Mouse (Mus musculus): ENCODE measurements at regions not wholly inside any gene's neighbourhood (a gene's known extent, or its start where the extent isn't known, plus 50 kb on each side); places are given as distances from the start of the nearest gene placed in this dataset.

DNA sequence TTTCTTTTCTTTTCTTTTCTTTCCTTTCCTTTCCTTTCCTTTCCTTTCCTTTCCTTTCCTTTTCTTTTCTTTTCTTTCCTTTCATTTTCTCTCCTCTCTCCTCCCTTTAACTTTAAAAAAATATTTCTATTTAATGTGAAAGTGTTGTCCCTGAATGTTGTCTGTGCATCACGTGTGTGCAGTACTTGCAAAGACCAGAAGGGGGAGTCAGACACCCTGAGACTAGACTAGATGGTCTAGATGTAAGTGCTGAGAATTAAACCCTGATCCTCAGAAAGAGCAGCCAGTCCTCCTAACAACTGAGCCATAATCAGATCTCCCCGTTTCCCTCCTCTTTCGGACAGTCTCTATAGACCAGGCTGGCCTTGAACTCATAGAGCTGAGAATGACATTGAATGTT, 151.7 kb downstream of the Mtx2 start:
- no peak for DNase-seq (ENCODE audit: low read depth in 1 of 2, low spot score in 2 of 2)

DNA sequence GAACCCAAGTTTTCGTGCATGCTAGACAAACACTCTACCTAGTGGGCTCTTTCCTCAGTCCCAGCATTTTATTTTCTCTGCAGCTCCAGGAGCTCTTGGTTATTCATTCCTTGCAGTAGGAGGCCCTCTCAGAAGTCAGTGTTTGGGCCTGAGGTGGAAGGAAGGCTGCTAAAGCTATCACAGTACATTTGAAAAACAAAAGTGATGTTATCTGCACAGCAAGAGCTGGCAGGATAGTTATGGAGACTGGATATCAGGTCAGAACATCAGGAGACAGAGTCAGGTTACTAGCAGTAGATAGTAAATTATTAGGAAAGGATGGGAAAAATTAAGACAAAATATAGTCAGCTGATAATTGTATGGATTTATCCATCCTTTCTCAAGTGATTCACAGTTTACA, 152.2 kb downstream of the Mtx2 start:
- DNase-seq (ENCODE audit: low read depth in 1 of 2, low spot score in 2 of 2), result no peak

DNA sequence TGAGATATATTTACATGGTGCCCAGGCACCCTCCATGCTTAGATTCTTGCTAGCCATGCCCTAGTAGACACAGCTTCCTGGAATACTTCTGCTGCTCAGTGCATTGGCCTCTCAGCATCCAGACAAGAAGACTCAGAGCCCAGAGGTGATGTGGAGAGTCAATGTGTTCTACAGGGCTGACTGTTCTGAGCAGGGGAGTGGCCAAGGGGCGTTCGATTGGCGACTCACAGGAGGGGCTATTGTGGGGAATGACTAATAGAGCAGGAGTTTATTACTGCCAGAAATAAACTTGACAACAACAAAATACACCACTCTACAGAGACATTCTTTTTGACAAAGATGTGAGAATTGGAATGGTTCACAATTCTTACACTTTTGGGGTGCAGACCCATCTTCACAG, 156.3 kb downstream of the Mtx2 start:
- DNase-seq (ENCODE audit: low read depth in 1 of 2, low spot score in 2 of 2), result no peak

DNA sequence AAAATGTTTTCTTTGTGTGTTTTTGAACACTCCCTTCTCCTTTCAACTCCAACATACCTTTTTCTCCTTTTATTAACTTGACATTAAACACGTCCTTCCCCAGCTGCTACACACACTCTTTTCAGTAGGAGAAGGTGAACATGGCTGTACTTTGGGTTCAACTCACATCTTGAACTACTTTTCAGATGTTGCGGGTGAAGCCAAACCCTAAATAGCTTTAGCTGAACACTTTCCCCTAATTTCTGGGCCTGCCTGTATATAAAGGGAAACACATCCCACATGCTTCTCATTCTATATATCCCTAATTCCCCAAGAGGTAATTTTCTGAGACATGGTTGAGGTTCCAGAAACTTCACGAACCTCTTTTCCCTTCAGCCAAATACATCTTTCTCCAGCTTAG, 168.2 kb downstream of the Mtx2 start:
- no peak for DNase-seq (ENCODE audit: low read depth in 1 of 2, low spot score in 2 of 2)

DNA sequence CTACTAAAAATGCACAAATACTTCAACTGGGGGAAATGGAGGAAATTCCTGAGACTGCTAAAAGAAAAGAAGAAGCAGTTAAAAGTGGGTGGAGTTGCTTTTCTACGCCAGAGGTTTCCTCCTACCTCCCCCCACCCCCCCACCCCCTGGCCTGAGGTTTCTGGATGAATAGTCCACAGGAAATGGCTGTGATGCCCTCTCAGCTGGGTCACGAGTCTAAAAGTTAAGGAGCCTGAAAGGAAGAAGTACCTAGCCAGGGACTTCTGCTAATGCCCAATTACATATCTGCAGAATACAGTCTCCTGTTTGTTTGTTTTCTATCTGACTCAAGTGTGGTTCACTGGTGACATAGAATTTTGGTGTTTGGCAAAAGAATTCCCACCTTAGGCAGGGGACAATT, 169.4 kb downstream of the Mtx2 start:
- no peak for DNase-seq (ENCODE audit: low read depth in 1 of 2, low spot score in 2 of 2)

DNA sequence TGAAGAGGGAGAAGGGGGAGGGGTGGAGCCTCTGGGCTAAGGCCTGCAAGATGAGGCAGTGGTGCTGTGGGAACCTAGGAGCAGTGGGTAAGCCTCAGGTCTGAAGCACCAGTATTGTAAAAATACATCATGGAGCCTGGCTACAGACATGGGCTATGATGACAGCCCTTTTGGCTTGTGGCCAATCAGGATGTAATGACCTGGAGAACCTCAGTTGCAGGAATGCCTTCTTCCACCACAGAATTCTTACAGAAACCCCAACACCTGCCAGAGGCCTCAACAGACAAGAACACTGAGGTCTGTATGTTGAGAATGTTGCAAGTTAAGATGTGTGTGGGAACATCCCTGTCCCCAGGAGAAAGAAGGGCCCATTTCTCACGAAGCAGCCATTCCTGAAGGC, 172.1 kb downstream of the Mtx2 start:
- DNase-seq (ENCODE audit: low read depth in 1 of 2, low spot score in 2 of 2), result no peak

DNA sequence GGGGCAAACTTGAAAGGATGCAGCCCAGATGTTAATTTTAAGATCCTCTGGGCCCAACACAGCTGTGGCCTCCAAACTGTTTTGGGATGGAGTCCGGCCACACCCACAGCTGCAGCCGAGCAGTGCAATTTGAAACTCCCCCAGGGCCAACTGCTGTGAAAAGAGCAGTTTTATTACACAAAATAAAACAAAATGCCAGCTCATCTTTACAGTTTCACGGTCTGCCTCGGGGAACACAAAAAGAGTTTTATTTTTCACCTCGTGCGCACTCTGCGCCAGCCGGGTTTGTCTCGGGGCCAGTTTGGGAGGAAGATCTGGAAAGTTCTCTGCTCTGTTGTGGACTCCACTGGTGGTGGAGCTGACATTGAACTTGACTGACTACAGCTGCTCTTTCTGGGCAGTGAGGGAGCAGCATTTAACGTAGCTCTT, 174.8 kb downstream of the Mtx2 start:
- DNase-seq (ENCODE audit: low read depth in 1 of 2, low spot score in 2 of 2), result no peak

DNA sequence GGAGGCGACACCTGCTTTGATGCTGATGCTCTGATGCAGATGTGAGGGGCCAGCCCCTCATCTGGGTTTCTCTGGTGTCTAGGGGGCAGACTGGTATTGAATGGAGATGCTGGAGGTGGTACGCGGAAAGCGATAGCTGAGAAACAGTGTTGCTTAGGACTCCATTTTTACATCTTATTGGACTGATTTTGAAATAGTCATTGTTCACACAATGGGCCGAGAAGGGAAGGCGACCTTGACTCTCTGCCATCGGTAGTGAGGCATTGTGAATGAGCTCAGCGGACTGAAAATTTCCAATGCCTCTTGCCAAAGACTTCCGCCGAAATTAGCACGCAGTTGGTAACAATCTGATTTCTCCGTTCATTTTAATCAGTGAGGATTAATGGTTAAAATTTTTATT, 177.0 kb downstream of the Mtx2 start:
- no peak for DNase-seq (ENCODE audit: low read depth in 1 of 2, low spot score in 2 of 2)

DNA sequence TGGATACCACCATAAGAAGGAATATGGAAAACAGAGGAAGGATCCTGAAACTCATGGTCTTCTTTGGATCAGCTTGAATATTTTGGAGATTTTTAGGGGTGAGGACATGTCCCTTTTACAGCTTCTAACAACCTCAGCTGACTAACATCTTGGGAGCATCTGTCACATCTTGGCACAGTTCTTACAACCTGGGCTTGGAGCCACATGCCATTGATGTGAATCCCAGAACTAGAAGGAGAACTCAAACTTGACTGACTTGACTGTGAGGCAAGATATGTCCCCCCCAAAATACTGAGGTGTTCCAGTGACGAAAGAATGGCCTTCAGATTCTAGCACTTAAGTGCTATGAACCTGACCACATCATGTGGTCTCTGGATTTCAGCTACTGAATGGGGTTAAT, 182.5 kb downstream of the Mtx2 start:
- DNase-seq (ENCODE audit: low read depth in 1 of 2, low spot score in 2 of 2), result no peak

DNA sequence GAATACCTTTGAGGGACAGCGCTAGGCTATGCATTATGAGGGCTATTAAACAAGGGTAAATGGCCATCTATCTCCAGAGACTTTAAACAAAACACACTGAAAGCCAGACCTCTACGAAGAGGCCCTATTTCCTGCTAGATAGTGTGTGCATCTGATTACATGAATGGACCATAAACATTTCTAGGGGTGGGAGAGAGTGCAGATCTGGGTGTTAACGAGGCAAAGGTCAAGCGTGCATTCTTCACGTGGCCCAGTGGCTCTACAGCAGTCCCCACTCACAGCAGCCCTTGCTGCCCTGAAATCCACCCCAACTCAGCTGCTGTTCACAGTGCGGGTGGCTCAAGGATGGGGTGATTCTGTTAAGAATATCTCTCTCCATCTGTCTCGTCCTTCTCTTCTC, 185.0 kb downstream of the Mtx2 start:
- DNase-seq (ENCODE audit: low read depth in 1 of 2, low spot score in 2 of 2), result no peak

DNA sequence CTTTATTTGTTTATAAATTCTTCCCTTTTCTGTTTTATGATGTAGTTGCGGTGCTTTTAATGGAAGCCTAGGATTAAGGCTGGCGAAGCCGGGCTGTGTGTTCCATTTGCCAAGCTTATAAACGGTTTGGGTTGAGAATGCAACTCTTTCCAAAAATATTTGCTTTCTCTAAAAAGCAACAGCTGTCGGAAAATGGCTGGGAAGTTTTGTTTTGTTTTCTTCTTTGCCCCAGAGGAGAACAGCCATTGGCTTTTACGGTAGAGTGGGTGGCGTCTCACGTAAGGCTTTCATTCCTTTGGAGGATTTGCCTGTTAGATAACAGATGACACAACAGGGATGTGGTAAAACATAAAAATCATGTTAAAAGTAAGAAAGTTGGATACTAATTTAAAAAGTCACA, 186.4 kb downstream of the Mtx2 start:
- DNase-seq (ENCODE audit: low read depth in 1 of 2, low spot score in 2 of 2), result no peak

DNA sequence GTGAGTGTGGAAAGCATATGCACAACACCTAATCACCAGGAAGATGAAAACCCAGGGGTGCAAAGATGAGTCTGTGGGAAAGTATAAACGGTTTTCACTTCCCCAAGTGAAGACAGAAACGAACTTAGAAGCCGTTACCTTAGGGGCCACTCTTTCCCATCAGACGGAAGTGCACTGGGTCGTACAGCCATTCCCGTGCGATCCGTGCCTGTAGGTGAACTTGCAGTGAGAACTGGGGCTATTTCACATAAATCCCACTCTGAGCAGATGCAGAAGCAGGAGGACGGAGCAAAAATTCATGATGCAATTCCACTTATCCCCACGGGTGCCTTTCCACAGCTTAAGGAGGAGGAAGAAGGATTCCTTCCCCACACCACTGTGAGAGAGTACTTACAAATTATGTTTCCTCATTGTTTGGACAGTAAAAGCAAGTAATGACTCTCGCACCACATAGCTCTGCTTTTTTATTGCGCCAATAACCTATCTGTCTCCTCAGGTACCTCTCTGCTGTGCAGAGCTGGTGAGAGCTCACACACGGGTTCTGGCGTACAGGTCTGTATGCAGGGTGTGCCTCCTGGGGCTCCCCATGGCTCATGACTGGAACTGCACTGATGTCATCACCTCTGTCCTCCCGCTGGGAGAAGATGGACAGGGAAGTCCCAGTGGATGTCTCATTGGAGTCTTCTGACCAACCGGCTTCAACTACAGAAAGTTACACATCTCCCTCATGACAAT, 189.6 kb downstream of the Mtx2 start:
- no peak for DNase-seq (ENCODE audit: low read depth in 1 of 2, low spot score in 2 of 2)

DNA sequence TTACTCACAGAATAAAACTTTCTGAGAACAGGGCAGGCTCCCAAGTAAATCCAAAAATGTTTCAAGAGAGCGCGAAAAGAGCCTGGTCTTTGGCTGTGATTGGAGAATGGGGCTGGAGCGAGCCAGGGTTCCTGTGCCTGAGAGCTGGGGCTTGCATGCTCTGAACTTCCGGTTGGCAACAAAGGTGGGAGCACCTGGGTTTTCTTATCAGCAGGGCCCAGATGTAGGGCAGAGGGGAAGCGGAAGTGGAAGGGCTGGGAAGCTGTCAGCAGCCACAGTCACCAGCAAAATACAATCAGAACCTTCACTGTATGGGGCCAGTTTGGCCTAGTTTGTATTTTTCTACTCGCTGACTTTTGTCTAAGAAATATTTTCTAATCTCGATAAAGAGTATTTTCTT, 193.9 kb downstream of the Mtx2 start:
- DNase-seq (ENCODE audit: low read depth in 1 of 2, low spot score in 2 of 2), result no peak

DNA sequence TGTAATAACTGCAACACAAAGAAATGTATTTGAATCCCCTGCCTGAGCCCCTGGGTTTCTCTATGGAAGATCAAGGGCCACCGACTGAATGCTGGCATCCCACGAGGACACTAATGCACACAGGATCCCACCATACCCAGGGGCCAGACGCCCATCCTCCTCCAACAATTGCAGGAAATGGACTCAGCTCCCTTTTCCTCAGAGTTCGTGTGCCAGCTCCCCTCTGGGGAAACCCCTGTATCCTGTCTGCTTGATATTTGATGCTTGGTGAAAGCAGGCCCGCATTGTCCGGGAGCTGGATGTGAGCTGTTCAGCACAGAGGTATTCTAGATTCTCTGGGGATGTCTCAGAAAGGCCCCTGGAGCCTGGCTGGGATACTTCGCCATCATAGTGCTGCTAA, 196.0 kb downstream of the Mtx2 start:
- DNase-seq (ENCODE audit: low read depth in 1 of 2, low spot score in 2 of 2), result no peak

DNA sequence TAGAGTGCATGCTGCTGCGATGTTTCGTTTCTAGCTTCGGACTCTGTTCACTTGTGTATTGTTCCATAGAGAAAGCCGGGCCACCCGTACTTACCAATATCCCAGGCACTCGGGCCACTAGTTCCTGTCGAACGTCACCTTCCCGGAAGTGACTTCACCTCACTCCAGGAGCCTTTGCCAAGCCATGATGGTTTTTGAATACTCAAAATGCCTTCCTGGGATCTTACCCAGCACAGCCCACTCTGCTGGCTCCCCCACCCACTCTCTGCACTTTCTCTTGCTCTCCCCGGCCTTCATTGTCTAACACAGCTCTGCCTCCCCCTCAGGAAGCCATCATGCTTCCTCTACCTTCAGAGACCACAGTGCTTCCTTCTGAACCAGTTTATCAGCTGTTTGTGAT, 202.5 kb downstream of the Mtx2 start:
- no peak for DNase-seq (ENCODE audit: low read depth in 1 of 2, low spot score in 2 of 2)

DNA sequence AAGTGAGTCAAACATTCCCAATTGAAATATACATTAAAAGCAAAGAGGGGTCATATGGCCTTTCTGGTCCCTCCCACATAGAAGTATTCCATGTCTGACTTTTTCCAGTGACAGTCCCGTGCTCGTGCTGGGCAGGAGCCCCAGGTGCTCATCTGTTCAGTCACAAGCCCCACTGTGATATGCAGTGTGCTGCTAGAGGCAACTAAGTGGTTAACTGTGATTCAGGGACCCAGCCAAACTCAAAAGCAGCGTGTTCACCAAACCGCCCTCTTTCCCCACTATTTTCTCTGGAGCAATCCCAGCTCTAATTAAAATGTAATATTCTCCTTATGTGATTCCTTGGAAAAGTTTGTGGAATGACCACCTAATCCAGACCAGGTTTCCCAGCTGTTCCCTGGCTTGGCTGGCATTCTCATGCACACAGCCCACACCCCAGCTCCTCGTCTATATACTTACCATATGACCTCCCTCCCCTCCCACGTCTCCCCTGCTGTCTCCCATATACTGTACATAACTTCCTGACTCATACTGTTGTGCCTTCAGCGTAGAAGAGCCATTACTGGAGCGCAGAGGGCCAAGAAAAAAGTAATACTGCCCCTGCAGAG, 203.6 kb downstream of the Mtx2 start:
- DNase-seq (ENCODE audit: low read depth in 1 of 2, low spot score in 2 of 2), result no peak

DNA sequence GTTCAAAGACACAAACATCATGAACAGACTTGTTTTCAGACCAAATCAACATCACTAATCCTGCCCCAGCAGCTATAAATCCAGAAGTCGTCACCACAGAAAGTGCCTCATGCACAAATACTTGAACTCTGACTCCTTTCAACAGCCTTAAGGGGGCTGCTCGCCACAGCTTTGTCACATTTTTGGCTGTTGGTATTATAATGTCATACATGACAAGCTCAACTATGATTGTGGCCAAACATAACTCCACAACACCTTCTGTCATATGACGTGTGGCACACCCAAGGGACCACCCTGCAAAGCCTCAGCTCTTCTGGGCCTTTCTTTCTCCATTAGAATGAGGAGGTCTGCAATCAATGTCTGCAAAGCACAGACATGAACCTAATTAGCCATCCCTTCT, 209.1 kb downstream of the Mtx2 start:
- DNase-seq (ENCODE audit: low read depth in 1 of 2, low spot score in 2 of 2), result no peak

DNA sequence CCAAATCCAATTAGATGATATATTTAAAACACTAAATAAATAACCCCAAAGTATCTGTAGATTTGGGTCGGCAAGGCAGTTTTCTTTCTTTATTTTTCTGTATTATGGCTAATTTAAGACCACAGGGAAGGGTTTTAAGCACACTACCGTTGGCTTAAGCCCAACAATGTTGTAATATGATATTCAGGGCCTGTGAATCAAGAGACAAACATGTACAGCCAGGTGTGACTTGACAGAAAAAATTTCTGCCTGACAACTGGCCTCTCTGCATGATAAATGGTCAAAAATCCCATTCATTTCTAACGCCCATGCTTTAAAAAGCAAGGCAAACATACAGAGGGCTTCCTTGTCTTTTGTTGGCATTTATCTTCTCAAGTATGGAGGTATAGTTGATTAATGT, 213.5 kb downstream of the Mtx2 start:
- no peak for DNase-seq (ENCODE audit: low read depth in 1 of 2, low spot score in 2 of 2)

DNA sequence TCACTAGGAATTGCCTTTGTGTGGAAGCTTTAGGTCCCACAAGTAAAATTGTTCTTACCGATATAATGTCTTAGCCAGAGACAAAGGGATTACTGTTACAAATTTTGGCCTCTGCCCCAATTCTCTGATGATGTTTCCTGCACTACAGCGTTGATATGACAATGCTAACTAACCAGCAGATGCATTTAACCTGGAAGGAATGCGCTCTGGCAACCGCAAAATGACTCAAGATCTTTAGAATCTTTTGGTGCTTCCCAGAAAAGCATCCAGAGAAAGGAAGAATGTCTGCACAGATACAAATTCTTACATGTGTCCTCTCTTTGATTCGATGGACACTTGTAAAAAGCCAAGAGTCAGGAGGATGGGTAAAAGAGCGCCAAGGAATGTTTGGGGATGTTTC, 221.3 kb downstream of the Mtx2 start:
- DNase-seq (ENCODE audit: low read depth in 1 of 2, low spot score in 2 of 2), result no peak

DNA sequence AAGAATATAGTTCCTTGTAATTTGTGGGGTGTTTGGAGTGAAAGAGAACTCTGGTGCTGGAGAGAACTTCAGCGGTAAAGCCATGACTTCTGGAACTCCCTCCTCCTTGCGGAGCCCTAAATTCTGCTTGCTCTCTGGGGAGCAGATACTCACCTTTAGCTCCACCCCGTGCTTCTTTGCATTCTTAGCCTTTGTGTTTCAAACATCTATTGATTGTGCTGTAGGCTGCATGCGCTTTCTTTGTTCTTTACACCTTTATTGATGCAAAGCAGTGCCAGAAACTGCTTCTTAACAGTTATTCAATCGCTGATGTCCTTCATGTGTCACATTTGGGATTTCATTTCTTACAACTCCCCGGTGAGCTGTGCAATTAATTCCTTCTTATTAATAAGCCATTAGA, 222.5 kb downstream of the Mtx2 start:
- no peak for DNase-seq (ENCODE audit: low read depth in 1 of 2, low spot score in 2 of 2)

DNA sequence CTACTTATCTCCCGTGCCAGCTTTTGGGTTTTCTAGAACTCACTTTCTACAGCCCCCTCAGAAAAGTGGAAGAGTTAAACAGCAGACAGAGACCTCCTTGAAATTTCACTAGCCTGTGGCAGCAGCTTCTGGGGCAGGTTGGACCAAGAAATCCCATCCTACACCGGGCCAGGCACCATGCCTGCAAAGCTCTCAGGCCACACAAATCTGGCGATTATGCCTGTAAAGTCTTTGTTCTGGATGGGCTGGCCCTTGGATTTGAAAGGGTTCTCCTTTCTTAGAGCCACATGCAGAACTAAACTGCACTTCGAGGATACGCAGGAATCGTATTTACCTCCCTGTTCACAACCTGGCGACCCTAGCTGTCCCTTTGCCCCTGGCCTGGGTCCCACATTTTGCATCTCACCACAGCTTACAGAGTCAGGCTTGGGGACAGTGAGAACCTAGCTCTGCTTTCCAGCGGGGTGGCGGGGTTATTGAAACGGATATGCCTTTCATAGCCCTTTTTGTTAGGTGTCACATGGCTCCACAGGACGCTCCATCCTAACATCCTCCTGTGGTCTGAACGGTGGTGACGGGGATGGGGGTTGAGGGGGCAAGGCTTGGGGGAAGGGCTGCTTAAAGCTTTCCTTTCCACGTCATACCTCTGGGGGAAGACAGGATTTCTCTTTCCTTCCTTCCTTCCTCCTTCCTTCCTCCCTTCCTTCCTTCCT, 229.0 kb downstream of the Mtx2 start:
- no peak for DNase-seq (ENCODE audit: low read depth in 1 of 2, low spot score in 2 of 2)

DNA sequence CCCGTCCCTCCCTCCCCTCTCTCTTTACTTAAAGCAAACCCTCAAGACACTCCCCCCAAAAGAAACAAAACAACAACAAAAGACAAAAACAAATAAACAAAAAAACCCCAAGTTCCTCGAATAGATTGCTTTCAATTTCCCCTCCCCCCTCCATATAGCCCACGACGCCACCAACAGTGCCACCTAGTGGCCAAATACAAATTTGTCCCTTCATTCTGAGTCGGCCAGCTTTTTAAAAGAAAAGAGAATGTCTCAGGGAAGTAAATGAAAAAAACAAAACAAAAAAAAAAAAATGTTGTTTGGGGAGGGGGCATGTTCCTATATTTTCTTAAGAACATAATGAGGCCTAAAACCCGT, 229.6 kb downstream of the Mtx2 start:
- DNase-seq (ENCODE audit: low read depth in 1 of 2, low spot score in 2 of 2), result no peak

DNA sequence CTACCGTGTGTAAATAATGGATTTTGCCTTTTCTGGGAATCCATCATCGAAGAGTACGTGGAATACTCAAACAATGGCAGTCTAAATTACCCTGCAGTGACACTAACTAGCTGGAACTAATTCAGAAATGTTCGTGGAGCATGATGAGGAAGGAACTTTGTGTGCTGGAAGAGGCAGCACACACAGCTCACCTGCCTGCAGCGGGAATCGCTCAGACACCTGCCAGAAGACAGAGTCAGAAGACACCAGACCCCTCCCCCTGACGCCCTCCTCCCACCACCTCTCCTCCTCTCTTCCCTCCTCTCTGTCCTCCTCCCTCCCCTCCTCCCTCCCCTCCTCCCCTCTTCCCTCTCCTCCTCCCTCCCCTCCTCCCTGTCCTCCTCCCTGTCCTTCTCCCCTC, 235.4 kb downstream of the Mtx2 start:
- no peak for DNase-seq (ENCODE audit: low read depth in 1 of 2, low spot score in 2 of 2)

Measured in monocyte, adult 2 months (primary cell).